In genomic region chr5:135064382-135064766, GRCm38 (mm10) we compare ENCODE assay signal across 8 mouse cellular contexts. TPM values are rescaled to one million over a fixed set of nuclear protein-coding genes. Genes with fewer than 3 reads are reported as not detected.
A peak's percentile ranks its signal among the peaks of the same experiment; 100 is the strongest.
DNase-seq lines count a peak whose midpoint lies in the region; ATAC-seq and TF ChIP-seq lines count a peak whose summit lies in the region.

No protein-coding gene starts in this region.

- TF ChIP-seq CTCF in G1E (IDR thresholded peaks at IDR 0.05; ENCODE audit: low read depth, low read length): no peak

- peak; percentile 62 for ATAC-seq in heart, embryonic 13.5 days (ENCODE audit: extremely low read depth, insufficient number of reproducible peaks, low FRiP score, low TSS enrichment)
- no peak for ATAC-seq in G1E (ENCODE audit: extremely low read depth, insufficient number of reproducible peaks, low FRiP score, poor library complexity, severe bottlenecking)
- no peak; the same call in 1 of the 2 replicates for ATAC-seq in forebrain, embryonic 14.5 days
- ATAC-seq in liver, embryonic 16.5 days (ENCODE audit: low read depth): peak; percentile 50

- H3K4me1 ChIP-seq in heart, embryonic 13.5 days: peaks cover 24% of the 10 kb centered on the region
- H3K4me1 ChIP-seq in G1E (ENCODE audit: insufficient read depth, low read depth, low read length): peaks cover 45% of the 10 kb centered on the region
- H3K4me1 ChIP-seq in forebrain, embryonic 14.5 days (ENCODE audit: control insufficient read depth, insufficient read depth, low read length): peaks cover 17% of the 10 kb centered on the region
- H3K4me1 ChIP-seq in liver, embryonic 16.5 days (ENCODE audit: control insufficient read depth, low read depth, low read length): peaks cover 15% of the 10 kb centered on the region

- under 1% methylated on average over 40 of the region's 40 CpGs for WGBS in heart, embryonic 13.5 days
- WGBS in forebrain, embryonic 14.5 days: under 1% methylated on average over 40 of the region's 40 CpGs
- WGBS in liver, embryonic 16.5 days (ENCODE audit: insufficient replicate concordance): 0% methylated on average over 40 of the region's 40 CpGs

- DNase-seq in heart, adult 11 months: no peak
- no peak for DNase-seq in G1E (ENCODE audit: low spot score)
- no peak for DNase-seq in forebrain, embryonic 14.5 days (ENCODE audit: low spot score)
- DNase-seq in embryo, embryonic 9.5 days (ENCODE audit: extremely low spot score): no peak
- DNase-seq in right cerebral cortex, postnatal 14 days: no peak
- DNase-seq in kidney, postnatal 14 days: no peak

- H3K4me2 ChIP-seq in heart, embryonic 13.5 days: peak overlapping the region; percentile 96
- H3K4me2 ChIP-seq in forebrain, embryonic 14.5 days (ENCODE audit: low read length): peak overlapping the region; percentile 92
- H3K4me2 ChIP-seq in liver, embryonic 16.5 days (ENCODE audit: low read depth, low read length): peak overlapping the region; percentile 98

- H3K27ac ChIP-seq in heart, embryonic 13.5 days (replicated peaks): peak overlapping the region; percentile 64
- peak overlapping the region; percentile 68 for H3K27ac ChIP-seq in forebrain, embryonic 14.5 days (ENCODE audit: low read depth, low read length)
- peak overlapping the region; percentile 52 for H3K27ac ChIP-seq in liver, embryonic 16.5 days (ENCODE audit: low read length)

- H3K9me3 ChIP-seq in heart, embryonic 13.5 days: peaks cover 6% of the 10 kb centered on the region
- no peaks in the 10 kb centered on the region for H3K9me3 ChIP-seq in G1E (replicated peaks)
- H3K9me3 ChIP-seq in forebrain, embryonic 14.5 days (replicated peaks; ENCODE audit: control insufficient read depth, low read length): no peaks in the 10 kb centered on the region
- H3K9me3 ChIP-seq in liver, embryonic 16.5 days (replicated peaks; ENCODE audit: control insufficient read depth, low read length): no peaks in the 10 kb centered on the region

- peaks cover 59% of the 10 kb centered on the region for H3K36me3 ChIP-seq in heart, embryonic 13.5 days
- H3K36me3 ChIP-seq in G1E (replicated peaks): peaks cover 62% of the 10 kb centered on the region
- peaks cover 32% of the 10 kb centered on the region for H3K36me3 ChIP-seq in forebrain, embryonic 14.5 days (ENCODE audit: control insufficient read depth, insufficient read depth, low read length)
- peaks cover 14% of the 10 kb centered on the region for H3K36me3 ChIP-seq in liver, embryonic 16.5 days (ENCODE audit: control insufficient read depth, insufficient read depth)

- H3K9ac ChIP-seq in heart, embryonic 13.5 days: peak overlapping the region; percentile 91
- H3K9ac ChIP-seq in forebrain, embryonic 14.5 days (ENCODE audit: low read length): peak overlapping the region; percentile 83
- H3K9ac ChIP-seq in liver, embryonic 16.5 days (ENCODE audit: low read depth, low read length): peak overlapping the region; percentile 89

- peak overlapping the region; percentile 94 for H3K4me3 ChIP-seq in heart, embryonic 13.5 days
- peak overlapping the region; percentile 99 for H3K4me3 ChIP-seq in G1E (ENCODE audit: low read depth, low read length)
- peak overlapping the region; percentile 94 for H3K4me3 ChIP-seq in forebrain, embryonic 14.5 days (ENCODE audit: low read depth, low read length)
- peak overlapping the region; percentile 80 for H3K4me3 ChIP-seq in liver, embryonic 16.5 days (ENCODE audit: low read depth, low read length)

- H3K27me3 ChIP-seq in heart, embryonic 13.5 days (replicated peaks): no peaks in the 10 kb centered on the region
- no peaks in the 10 kb centered on the region for H3K27me3 ChIP-seq in G1E (ENCODE audit: insufficient read depth, low read length)
- no peaks in the 10 kb centered on the region for H3K27me3 ChIP-seq in forebrain, embryonic 14.5 days (replicated peaks; ENCODE audit: control insufficient read depth, insufficient read depth, low read length)
- H3K27me3 ChIP-seq in liver, embryonic 16.5 days (ENCODE audit: control insufficient read depth, insufficient read depth, low read depth, low read length): no peaks in the 10 kb centered on the region

RNA-seq across cellular contexts. Expression of gene Dnajc30, which starts 0.4 kb away (rescaled TPM):
- 26.4 and 28.1 TPM in 2 replicates for polyA plus RNA-seq in heart, embryonic 13.5 days (2015; fragmentation: Nextera tagmentation; extraction: Ambion mirVana)
- 17.3 and 25.7 TPM in 2 replicates for total RNA-seq in G1E (2014; fragmentation: Nextera tagmentation)
- total RNA-seq in G1E (2017): 8.0 and 8.7 TPM in 2 replicates
- polyA plus RNA-seq in G1E (2012): 51.3 and 67.6 TPM in 2 replicates
- 36.3 and 38.8 TPM in 2 replicates for polyA plus RNA-seq in forebrain, embryonic 14.5 days (2014; fragmentation: Nextera tagmentation; extraction: Ambion mirVana)
- polyA plus RNA-seq in liver, embryonic 16.5 days (2015; fragmentation: Nextera tagmentation; extraction: Ambion mirVana): 14.0 and 15.2 TPM in 2 replicates

RNA-seq across cellular contexts. Expression of gene Bud23, which starts 0.4 kb away (rescaled TPM):
- polyA plus RNA-seq in heart, embryonic 13.5 days (2015; fragmentation: Nextera tagmentation; extraction: Ambion mirVana): 70.8 and 71.2 TPM in 2 replicates
- 67.0 and 73.0 TPM in 2 replicates for total RNA-seq in G1E (2014; fragmentation: Nextera tagmentation)
- total RNA-seq in G1E (2017): 79.3 and 110 TPM in 2 replicates
- polyA plus RNA-seq in G1E (2012): 176 and 203 TPM in 2 replicates
- polyA plus RNA-seq in forebrain, embryonic 14.5 days (2014; fragmentation: Nextera tagmentation; extraction: Ambion mirVana): 89.1 and 92.7 TPM in 2 replicates
- 43.0 and 46.5 TPM in 2 replicates for polyA plus RNA-seq in liver, embryonic 16.5 days (2015; fragmentation: Nextera tagmentation; extraction: Ambion mirVana)

RNA-seq across cellular contexts. Expression of gene Vps37d, which starts 13.7 kb away (rescaled TPM):
- polyA plus RNA-seq in heart, embryonic 13.5 days (2015; fragmentation: Nextera tagmentation; extraction: Ambion mirVana): 3.0 and 3.3 TPM in 2 replicates
- total RNA-seq in G1E (2014; fragmentation: Nextera tagmentation) (not detected in 2 replicates), G1E (2017) (not detected in 2 replicates)
- polyA plus RNA-seq in G1E (2012): 0.41 and 0.72 TPM in 2 replicates
- polyA plus RNA-seq in forebrain, embryonic 14.5 days (2014; fragmentation: Nextera tagmentation; extraction: Ambion mirVana): 25.0 and 28.9 TPM in 2 replicates
- 0.09 and 0.25 TPM in 2 replicates for polyA plus RNA-seq in liver, embryonic 16.5 days (2015; fragmentation: Nextera tagmentation; extraction: Ambion mirVana)

RNA-seq across cellular contexts. Expression of gene Mlxipl, which starts 25.3 kb away (rescaled TPM):
- 1.2 and 1.3 TPM in 2 replicates for polyA plus RNA-seq in heart, embryonic 13.5 days (2015; fragmentation: Nextera tagmentation; extraction: Ambion mirVana)
- total RNA-seq in G1E (2014; fragmentation: Nextera tagmentation): not detected in 2 replicates
- total RNA-seq in G1E (2017): 0.06 and 0.22 TPM in 2 replicates
- polyA plus RNA-seq in G1E (2012): not detected in 2 replicates
- polyA plus RNA-seq in forebrain, embryonic 14.5 days (2014; fragmentation: Nextera tagmentation; extraction: Ambion mirVana): 0.36 and 0.64 TPM in 2 replicates
- 9.6 and 14.1 TPM in 2 replicates for polyA plus RNA-seq in liver, embryonic 16.5 days (2015; fragmentation: Nextera tagmentation; extraction: Ambion mirVana)

RNA-seq across cellular contexts. Expression of gene Stx1a, which starts 41.1 kb away (rescaled TPM):
- polyA plus RNA-seq in heart, embryonic 13.5 days (2015; fragmentation: Nextera tagmentation; extraction: Ambion mirVana): 8.2 and 8.3 TPM in 2 replicates
- total RNA-seq in G1E (2014; fragmentation: Nextera tagmentation): 3.1 and 4.1 TPM in 2 replicates
- total RNA-seq in G1E (2017): 2.9 and 3.3 TPM in 2 replicates
- 5.6 and 5.9 TPM in 2 replicates for polyA plus RNA-seq in G1E (2012)
- polyA plus RNA-seq in forebrain, embryonic 14.5 days (2014; fragmentation: Nextera tagmentation; extraction: Ambion mirVana): 57.0 and 78.5 TPM in 2 replicates
- polyA plus RNA-seq in liver, embryonic 16.5 days (2015; fragmentation: Nextera tagmentation; extraction: Ambion mirVana): 0.71 and 1.1 TPM in 2 replicates

Comparison
In these comparisons a context has a peak if more than half of its experiments do, and no peak if none do; other contexts are left out.
1. ATAC-seq: peak in heart, embryonic 13.5 days (single experiment) and liver, embryonic 16.5 days (single experiment); none in G1E (single experiment) and forebrain, embryonic 14.5 days (single experiment).
2. Peak in every context shown above with its lines, with median percentiles within 50 percentile points of each other: H3K27ac ChIP-seq, H3K4me2 ChIP-seq, H3K4me3 ChIP-seq and H3K9ac ChIP-seq.